Mouse (Mus musculus): ENCODE measurements around the gene Jarid2.
"Not testable (repeated sequence)": the region's sequence is repeated elsewhere in the genome, so short reads cannot be mapped to it uniquely, and the experiment has no call there.

The Jarid2 gene

DNA sequence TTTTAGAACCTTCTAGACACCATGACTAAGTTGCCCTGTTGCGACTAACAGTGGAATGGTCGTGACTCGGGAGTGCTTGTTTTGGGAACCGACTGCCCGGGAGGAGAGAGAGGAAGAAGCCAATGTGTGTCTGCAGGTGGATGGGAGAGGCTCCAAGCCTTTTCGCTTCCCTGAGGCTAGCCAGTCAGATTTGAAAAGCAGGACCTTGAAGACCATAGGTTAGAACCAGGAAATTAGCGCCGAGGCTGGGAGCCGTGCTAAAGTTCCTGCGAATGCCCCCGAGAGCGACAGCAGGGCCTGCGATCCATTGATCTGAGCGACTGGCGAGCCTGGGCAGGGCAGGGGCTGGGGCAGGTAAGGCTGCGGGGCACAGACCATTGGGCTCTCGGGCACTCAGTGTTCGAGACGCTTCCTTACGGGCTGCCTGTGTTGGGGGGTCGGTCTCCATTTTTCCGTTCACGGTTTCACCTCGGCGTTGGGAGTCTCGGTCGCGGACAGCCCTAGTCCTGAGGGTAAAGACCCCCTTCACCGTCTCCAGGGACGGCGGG, at the start of gene Jarid2:
Gene Jarid2, plus strand, starts transcription at position 51 of the 548 bp plus-strand sequence.
- peak; percentile 47 for DNase-seq

DNA sequence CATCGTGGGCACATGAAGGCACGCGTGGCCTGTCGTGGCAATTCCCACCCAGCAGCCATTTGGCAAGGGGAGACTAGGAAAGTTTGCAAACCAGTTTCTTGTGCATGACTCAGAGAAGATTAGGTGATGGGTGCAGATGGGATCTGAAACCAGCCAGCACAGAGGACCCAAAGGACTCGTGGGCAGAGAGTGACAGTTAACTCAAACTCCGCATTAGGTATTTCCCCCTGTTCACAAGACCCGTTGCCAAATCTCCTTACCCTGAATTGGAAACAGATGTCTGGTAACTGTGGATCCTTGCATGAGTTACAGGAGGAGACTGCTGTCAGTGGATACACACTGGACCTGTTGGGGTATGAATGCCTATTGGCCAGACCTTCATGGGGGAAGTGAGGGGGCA, 48.2 kb upstream of the Jarid2 start:
- no peak for DNase-seq

DNA sequence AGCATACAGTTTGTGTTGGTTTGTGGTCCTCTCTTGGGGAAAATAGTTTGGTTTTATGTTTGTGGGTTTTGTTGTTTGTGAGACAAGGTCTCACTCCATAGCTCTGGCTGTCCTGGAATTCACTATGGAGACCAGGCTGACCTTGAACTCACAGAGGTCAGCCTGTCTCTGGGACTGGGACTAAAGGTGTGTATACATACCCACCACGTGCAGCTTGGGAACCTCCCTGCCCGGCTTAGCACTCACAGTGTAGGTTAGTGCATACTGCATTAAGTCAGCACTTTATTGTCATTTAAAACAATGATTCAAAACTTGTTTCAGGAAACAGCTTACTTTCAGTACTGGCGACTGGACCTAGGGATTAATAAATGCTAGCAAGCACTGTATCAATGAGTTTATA, 41.1 kb upstream of the Jarid2 start:
- DNase-seq = no peak

DNA sequence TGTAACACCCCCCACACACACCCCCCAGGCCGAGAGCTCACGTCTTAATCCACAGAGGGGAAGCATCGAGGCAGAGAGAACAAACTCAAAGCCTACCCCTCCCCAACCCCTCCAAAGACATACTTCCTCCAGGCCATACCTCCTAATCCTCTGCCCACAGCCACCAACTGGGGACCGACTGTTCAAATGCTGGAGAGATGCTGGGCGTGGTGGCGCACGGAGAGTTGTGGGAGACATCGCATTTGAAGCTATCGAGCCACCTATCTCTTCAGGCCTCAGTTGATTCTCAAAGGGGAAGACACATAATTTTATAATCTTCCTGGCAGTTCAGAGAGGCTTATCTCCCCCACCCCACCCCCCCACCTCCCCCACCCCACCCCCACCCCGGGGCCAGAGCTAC, 31.6 kb upstream of the Jarid2 start:
- no peak for DNase-seq

DNA sequence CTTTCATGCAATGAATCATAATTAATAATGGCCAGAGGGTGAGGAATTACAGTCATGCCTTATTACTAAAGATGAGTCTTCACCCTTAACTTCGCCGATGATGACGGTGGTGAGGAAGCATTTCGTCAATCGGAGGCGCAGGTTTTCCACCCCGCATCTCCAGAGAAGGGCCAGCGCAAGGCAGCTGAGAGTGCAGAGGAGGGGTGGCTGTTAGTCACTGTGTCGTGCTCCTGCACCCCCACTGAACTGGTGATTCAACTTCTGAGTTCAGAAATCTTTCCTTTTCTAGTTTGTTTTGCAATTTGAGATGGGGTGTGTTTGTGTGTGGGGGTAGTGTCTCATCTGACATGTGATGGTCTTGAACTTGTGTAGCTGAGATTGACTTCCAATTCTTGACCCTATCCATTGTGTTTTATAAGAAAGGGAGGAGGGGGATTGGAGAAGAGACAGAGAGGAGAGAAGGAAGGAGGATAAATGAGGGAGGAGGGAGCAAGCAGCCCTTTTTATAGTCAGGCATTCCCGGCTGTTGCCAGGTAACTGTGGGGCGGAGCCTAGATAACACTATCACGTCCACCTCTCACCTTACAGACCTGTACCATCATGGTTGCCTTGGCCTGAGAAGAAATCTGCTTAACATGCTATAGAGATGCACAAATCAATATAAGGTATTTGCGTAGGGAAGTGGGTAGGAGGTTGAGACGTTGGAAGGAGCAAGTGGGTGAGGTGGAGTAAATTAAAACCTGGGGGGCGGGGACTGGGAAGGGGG, 25.1 kb upstream of the Jarid2 start:
- no peak for DNase-seq

DNA sequence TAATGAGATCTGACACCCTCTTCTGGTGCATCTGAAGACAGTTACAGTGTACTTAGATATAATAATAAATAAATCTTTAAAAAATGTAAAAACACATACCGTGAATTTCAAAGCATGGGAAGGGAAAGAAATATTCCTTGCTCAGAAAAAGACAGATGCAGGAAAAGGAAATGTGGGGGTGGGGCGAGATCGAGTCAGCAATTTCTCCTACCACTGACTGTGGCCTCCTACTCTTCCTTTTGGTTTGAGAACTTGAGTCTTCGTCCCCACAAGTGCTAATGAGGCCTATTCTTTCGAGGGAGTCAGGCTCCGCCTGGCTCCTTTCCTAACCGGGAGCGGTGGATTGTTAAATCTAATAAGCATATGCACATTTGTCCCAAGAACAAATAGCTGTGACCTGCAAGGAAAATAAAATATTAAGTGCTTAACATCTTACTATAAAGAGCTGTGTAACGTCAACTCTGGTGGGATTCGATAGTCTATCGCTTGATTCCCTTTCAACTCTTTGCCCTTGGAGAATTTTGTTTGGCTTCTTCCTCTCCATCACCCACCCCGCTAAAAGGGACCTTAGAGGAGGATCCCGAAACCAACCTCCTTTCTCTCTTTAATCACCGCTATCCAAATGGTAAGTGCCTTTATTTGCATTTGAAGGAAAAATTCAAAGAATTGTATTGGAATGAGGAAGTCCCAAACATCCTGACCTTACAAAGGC, 24.1 kb upstream of the Jarid2 start:
- no peak for DNase-seq

DNA sequence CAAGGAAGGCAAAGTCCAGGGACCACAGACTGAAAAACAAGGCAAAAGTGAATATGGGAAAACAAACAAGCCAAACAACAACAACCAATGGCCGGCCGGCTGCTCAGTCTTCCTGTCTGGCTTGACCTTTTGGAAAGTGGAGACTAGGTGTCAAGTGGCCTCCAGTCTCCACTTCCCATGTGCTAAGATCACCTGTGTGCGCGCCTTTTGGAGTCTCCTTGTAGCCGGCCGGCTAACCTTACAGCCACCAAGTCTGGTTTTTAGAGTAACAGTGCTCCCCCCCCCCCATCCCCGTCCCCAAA, 23.6 kb upstream of the Jarid2 start:
- DNase-seq = no peak

DNA sequence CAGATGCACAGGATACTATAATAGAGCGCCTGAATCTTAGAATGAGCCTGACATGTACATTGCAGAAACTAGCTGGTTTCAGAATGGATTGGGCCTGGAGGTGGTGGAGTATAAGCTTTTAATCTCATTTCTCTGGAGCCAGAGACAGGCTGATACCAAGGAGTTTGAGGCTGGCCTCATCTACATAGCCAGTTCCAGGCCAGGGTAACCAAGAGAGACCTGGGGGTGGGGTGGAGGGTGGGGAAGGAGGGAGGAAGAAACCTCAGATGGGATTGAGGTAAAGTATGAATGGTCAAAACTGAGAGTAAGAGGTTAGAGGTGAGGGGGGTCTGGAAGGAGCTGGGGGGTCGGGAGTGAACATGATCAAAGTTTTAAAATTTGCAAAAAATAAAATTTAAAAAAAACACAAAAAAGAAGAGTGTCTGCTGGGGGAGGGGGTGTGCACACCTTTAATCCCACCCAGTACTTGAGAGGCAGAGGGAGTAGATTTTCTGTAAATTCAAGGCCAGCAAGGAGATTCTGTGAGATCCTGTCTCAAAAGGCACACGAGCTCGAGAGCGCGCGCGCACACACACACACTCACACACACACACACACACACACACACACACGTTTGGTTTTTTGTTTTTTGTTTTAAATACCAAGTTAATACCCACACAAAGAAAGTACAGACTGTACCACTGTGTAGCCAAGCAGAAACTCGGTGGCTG, 22.9 kb upstream of the Jarid2 start:
- no peak for DNase-seq

DNA sequence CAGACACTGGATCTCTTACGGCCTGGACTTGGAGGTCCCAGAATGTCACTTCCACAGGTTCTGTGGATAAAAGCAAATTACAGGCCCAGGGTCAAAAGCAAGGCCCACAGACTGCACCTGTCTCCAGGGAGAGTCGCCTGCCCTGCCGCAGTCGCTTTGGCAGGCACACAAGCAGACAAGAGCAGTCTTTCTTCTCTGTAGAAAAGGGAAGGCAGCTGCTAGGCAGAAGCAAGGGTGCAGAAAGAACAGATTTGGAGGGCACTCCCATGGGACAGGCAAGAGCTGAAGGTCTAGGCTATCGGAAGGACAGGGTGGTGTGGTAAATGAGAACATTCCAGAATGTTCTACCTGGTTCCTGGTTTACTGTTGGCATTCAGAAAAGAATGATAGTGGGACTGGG, 22.1 kb upstream of the Jarid2 start:
- DNase-seq = no peak

DNA sequence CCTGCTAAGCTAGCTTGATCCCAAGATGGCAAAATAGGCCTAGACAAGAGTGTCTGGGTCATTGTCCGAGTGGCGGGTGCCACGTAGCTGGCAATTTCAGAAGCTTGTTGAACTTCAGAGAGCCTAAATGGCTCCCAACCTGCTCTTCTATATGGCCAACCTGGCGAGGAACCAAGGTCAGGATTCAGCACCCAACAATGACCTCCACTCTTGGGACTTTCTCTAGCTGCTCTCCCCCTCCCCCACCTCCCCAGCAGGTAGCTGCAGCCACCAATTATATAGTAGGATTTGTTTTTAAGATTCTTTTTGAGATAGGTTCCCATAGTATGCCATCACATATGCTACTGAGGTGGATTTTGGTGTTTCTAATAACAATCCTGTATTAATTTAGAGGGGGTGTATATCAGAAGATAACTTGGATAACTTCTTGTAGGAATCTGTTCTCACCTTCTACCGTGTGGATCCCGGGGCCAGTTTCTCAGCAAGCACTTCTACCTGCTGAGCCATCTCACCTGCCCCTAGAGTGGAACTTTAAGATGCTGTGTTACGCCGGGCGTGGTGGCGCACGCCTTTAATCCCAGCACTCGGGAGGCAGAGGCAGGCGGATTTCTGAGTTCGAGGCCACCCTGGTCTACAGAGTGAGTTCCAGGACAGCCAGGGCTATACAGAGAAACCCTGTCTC, 20.8 kb upstream of the Jarid2 start:
- DNase-seq = no peak

DNA sequence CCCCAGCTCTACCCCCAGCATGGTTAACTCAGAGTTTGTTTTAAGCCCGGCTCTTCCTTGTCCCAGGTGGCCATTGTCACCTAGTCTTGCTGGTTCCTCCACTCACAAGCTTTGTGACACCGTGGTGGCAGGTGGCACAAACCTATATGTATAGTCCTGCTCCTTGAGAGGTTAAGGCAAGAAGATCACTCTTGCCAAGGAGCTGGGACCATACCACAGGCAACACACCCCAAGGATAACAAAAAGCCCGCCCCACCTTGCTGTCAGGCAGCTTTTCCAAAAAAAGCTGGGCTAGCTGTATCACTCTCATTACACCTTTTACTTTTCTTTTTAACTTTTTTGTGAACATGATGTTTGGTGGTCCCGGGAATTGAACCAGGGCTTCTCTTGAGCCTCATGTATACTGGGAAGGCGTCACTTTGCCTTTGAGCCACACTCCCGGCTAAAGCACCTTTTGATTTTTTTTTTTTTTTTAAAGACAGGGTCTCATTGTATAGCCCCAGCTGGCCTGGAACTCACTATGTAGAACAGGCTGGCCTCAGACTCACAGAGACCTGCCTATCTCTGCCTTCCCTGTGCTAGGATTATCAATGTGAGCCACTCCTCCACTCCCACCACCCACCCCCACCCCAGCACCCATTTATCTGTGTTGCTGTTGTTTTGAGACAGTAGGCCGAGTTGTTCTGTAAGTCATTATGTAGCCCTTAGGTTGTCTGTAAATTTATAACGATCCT, 19.4 kb upstream of the Jarid2 start:
- no peak for DNase-seq

DNA sequence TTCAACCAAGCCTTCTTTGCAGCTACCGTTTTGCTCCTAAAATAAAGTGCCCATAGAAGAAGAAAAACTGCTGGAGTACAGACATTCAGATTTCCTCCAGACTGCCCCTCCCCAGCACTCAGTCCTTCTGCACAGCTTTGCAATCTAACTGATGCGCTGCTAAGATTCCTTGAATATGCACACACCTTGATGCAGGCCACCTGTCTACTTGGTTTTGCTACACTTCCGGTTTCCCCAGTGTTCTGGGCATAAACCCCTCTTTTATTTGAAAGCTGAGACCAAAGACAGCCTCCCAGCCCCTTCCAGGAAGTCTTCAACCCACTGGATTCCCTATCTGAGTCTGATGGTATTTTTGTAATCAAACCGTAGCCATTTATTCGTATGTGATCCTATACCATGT, 18.2 kb upstream of the Jarid2 start:
- no peak for DNase-seq

DNA sequence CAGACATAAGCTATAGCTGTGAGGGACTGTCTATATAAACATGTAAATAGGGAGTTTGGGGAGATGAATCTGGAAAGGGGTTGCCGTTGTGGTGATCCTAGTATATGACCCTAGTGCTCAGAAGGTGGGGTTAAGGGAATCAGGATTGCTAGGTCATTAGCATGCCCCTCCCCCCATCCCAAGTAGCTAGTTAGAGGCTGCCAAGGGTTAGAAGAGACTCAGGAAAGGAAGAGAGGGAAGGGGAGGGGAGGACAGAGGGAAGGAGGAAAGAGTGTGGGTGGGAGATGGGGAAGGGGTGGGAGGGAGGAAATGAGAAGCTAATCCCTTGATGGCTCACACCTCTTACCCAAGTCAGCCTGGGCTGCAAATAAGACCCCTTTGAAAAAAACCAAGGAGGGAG, 17.4 kb upstream of the Jarid2 start:
- DNase-seq = no peak

DNA sequence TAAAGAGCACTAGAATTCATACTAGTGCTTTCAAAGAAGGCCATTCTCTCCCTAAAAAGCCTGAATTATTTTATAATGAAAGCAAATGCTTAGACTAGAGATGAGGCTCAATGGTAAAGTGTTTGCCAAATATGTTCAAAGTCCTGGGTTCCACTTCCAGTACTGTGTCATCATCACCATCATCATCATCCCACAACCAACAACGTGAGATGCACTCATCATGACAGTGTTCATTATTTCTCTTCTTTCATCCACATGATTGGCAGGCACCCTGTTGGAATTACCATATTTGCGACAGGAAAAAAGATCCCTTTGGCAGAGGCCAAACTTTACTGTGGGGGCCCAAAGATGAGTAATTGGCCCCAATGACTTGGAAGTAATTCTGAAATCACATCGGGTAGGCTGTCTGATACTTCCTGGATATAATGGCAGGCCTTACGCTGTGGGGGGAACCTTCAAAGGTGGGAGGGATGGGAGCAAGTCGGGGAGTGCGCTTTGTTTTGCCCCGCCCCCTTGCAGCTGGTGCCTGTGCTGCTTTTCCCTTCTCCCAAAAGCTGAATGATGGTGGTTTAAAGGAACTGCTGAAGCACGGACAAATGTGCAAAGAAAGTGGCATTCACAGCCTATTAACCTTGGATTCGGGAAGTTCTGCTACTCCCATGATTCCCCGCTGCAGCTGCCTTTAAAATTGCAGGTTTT, 13.9 kb upstream of the Jarid2 start:
- DNase-seq = peak; percentile 14

DNA sequence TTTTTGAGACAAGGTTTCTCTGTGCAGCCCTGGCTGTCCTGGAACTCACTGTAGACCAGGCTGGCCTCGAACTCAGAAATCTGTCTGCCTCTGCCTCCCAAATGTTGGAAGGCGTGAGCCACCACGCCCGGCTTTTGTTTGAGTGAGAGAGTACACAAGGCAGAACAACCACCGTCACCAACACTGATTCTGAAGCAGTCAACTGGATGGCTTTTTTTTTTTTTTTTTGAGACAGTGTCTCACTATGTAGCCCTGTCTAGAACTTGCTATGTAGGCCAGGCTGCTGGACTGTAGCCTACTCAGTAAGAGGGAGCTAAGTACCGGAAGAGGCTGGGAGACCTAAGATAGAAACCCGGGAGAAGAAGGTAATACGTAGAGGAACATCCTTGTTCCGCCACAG, 11.4 kb upstream of the Jarid2 start:
- DNase-seq = no peak

DNA sequence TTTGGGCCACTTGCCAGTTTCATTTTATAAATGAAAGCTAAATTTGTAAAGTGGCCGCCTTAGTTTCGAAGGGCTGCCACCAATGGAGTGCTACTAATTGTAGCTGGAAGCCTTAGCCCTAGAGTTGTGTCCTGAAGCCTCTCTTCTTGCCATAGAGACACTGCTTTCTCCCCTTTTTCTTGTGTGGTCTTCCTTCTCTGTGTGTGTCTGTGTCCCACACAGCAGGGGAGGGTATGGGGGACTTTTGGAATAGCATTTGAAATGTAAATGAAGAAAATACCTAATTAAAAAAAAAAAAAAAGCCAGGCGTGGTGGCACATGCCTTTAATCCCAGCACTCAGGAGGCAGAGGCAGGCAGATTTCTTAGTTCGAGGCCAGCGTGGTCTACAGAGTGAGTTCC, 10.8 kb upstream of the Jarid2 start:
- DNase-seq = not testable (repeated sequence)

DNA sequence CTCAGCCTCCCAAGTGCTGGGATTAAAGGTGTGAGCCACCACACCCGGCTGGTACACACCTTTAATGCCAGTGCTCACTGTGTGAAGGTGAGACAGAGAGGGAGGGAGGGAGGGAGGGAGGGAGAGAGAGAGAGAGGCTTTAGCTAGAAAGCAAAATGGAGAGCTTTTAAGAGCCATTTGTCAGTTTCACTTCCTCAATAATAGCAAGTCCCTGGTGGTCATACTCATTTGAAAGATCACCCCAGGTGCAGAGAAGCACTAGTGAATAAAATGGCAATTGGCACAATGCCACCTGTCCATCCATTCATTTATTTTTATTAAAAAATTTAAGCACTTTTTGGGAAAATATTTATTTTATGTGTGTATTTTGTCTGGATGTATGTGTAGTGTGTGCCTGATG, 9.2 kb upstream of the Jarid2 start:
- no peak for DNase-seq

DNA sequence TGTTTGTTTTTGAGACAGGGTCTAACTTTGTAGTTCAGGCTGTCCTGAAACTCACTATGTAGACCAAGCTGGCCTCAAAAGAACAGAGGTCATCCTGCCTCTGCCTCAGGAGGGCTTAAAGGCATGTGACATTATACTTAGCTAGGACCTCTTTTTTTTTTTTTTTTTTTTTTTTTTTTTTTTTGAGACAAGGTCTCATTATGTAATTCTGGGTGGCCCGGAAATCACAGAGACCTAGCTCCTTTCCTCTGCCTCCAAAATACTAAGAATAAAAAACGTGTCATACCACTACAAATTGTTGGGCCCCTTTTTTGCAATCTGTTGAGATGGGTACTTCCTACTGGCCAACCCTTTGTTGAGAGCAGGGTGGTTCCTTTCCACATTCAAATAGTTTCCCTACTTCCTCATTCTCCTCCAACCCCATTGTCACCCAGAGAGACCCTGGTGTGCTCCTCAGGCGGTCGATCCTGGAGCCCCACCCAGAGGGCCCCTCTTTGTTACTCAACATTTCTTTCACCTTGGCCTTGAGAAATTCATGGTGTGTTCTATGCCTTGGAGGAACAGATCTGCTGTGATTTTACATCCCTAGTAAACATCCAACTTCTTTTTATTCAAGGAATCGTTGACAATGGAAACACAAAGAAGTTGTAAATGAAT, 7.3 kb upstream of the Jarid2 start:
- no peak for DNase-seq

DNA sequence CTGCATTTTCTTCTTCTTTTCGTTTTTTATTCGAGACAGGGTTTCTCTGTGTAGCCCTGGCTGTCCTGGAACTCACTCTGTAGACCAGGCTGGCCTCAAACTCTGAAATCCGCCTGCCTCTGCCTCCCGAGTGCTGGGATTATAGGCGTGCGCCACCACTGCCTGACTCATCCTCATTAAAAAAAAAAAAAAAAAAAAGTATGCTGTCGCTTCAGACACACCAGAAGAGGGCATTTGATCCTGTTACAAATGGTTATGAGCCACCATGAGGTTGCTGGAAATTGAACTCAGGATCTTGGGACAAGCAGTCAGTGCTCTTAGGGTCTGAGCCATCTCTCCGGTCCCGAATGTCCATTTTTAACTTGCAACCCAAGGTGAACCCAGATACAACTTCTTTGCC, 5.8 kb upstream of the Jarid2 start:
- not testable (repeated sequence) for DNase-seq

DNA sequence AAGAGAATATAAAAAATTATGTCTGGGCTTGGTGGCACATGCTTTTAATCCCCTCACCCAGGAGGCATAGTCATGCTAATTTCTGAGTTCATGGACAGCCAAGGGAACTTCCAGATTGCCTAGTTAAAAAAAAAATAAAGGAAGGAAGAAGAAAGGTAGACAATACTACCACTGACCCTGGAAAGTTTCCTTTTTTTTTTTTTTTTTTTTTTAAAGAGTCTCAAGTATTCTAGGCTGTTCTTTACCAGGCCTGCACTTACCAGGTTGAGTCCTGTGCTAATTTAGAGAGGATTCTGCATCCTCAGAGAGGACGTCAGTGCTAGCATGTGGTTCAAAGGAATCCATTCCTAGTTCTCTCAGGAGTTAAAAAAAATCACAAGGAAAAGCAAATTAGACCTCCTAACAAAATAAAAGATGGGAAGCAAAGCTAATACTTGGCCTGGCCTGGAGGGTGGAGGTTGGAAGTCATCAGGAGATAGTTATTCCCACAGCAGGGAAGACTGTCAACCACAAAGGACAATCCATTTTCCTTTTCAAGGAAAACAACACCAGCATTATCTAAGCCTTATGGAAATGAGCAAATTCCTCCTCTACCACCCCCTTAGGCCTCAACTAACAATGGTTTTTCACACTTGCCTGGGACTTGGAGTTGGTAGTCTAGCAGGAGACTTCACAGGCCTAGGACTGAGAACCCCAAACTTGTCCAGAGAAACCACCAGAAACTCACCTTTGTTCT, 961 bp upstream of the Jarid2 start:
- DNase-seq = no peak

Data from thymus, postnatal 14 days (tissue).